Mouse (Mus musculus): Measurements from ENCODE around the gene Cgrrf1.

Gene Cgrrf1

DNA sequence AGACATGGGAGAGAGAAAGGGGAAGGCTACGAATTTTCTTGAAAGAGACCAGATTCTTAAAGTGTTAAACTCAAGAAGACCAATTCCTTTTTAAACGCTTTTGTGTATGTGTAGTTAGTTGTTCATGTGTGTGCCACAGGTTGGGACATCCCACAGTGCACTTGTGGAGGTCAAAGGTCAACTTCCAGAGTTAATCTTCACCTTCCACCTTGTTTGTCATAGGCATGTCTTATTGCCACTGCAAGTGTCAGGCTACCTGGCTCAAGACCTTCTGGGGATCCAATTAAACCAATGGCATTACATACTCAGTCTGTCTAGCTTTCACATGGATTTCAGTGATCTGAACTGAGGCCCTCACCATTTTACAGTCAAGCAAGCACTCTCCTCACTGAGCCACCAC lies 7.9 kb upstream of the Cgrrf1 start:
- DNase-seq: no peak

DNA sequence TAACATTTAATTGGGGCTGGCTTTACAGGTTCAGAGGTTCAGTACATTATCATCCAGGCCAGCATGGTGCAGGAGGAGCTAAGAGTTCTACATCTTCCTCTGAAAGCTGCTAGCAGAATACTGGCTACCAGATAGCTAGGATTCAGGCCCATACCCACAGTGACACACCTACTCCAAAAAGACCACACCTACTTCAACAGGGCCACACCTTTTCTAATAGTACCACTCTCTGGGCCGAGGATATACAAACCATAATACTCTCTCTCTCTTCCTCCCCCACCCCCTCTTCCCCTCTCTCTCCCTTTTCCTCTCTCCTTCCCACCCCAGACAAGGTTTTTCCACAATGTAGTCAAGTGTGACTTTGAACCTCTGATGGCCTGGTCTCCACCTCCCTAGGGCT lies 4.5 kb upstream of the Cgrrf1 start:
- no peak for DNase-seq

DNA sequence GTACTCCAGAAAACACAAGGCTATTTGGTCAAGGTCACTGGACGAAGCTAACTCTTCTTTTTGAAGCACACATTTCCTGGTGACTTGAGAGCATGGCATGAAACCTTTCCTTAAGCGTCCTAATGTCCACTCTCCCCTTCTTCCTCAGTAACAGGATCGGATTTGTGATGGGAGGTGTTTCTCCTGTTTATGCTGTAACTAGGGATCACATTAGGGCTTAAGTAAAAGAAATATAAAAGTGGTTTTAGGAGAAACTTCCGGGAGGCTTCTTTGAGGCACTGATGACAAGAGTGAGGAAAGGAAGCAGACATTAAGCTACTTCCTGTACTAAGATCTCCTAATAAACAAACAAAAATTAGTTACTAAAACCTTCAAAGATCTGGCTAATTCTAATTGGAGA lies 630 bp upstream of the Cgrrf1 start:
- DNase-seq: no peak

DNA sequence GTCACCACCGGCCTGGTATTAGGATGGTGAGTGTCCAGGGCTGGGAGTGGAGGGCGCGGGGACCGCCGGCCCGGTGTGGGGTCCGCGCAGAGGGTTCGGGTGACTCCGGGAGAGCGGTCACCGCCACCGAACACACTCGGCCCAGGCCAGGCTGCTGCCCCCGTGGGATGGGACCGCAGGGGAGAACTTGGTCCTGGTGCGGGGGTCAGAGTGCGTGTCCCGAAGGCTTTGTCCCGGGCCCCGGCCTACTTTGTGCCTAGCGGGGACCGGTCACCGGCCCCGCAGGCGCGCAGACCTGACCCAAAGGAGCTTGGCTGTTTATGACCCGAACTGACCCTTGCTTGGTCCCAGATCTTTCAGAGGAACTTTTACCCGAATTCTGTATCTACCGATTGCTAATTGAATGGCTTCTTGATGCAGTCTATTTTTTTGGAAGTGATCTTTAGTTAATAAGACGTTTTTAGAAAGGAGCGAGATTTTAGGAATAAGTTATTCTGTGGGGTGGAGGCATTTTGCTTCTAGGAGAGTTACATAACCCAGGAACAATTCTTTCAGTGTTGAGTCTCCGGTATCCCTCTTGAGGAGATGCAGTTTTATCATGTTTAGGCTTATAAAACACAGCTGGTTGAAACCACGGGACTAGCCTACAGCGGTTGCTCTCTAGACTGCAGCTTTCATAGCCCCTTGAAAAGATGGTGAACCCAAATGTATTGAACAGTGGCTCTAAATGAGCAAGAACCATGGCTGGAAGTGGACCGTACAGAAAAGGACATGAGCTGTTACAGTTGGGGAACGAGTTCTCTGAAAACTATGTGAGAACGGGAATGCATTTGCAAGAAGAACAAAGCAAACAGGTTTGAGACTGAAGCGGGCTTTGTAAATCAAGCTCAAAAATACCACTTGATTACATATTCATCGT lies 688 bp downstream of the Cgrrf1 start:
- DNase-seq: peak; percentile 26 to 62

DNA sequence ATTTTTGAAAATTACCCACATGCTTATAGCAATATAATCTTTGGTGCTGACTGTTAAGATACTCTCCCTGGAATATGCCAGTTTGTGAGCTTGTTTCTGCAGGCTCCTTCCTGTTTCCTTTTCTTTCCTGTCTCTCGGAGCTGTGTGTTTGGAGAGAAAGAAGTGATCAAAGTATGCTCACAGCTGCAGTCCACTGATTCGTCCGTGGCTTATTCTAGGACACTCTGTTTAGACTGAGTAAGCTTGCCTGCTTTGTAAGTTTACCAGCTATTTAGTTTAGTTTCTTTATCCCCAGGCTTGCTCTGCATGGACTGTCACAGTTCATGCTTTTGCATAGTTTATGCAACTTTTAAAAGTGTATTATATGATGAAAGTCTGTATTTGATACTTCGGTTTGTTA lies 7.4 kb downstream of the Cgrrf1 start:
- DNase-seq: no peak

DNA sequence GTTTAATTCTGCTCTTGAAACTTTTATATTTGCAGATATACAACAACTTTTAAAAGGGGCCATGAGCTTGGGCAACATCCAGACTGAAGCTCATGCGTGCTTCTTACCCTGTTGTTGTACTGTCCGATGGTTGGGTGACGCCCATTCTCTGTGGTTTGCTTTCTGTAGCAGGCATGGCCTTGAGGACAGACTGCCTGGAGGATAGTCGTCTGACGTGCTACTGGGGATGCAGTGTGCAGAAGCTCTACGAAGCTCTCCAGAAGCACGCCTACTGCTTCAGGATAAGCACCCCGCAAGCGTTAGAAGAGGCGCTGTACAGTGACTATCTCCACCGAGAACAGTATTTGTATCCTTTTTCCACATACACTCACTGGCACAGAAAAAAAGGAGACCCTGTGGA lies 13.8 kb downstream of the Cgrrf1 start:
- DNase-seq: no peak

DNA sequence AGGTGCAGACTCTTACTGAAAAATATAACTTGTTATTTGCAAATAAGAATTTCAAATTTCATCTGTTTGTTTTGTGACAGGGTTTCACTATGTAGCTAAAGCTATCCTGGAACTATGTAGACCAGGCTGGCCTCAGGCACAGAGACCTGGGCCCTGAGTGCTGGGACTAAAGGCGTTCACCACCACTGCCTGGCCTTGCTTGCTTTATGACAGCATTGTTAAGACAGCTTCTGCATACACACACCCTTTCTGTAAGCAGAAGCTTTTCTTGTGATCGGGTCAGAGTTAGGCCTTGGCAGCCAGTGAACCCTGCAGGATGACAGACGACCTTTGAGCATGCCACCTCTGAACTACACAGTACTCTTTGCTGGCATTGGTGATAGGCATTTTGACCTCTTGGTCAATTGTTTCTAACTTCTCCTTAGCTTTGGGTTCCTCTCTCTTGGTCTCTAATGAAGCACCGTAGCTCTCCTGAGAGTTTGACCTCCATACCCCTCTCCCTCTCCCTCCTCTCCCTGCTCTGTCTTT lies 16.2 kb downstream of the Cgrrf1 start:
- no peak for DNase-seq

DNA sequence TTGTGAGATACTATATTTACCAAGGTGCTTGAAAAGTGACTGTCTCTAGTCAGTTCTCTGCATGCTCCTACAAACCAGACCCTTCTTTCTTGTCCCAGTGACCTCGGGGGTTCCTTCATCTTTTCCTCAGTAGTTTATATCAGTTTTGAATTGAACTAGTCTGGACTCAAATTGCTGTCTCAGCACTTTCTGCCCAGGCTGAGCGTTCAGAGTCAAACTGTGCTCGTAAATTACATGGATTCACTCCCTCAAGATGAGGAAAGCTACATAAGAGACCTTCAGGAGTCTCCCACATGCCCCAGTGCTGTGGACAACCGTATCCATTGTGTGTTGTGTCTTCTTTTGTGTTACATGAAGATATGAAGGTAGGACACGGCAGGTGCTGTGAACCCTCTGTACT lies 16.8 kb downstream of the Cgrrf1 start:
- DNase-seq: no peak

DNA sequence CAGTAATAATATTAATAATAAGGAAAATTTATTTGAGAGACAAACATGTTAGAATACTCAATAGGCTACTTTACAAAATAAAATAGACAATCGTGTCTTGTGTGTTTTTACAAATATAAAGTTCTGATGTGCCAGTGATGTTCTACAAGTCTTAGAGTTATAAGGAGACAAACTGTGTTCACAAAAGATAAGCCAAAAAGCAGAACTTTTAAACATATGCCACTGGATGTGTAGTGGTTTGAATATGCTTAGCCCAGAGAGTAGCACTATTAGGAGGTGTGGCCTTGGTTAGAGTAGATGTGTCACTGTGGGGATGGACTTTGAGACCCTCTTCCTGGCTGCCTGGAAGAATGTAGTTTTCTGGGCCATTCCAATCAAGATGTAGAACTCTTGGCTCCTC lies 17.8 kb downstream of the Cgrrf1 start:
- no peak for DNase-seq

DNA sequence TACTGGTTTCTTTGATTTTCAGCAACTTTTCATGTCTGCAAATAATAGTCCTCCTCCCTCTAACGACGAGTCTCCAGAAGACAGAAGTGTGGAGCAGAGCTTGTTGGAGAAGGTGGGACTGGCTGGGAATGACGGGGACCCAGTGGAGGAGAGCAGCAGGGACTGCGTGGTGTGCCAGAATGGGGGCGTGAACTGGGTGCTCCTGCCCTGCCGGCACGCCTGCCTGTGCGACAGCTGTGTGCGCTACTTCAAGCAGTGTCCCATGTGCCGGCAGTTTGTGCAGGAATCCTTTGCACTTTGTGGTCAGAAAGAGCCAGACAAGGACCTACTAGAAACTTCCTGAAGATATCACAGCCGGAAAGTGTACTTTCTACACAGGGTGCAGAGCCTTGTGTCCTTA lies 21.8 kb downstream of the Cgrrf1 start:
- DNase-seq: no peak

DNA sequence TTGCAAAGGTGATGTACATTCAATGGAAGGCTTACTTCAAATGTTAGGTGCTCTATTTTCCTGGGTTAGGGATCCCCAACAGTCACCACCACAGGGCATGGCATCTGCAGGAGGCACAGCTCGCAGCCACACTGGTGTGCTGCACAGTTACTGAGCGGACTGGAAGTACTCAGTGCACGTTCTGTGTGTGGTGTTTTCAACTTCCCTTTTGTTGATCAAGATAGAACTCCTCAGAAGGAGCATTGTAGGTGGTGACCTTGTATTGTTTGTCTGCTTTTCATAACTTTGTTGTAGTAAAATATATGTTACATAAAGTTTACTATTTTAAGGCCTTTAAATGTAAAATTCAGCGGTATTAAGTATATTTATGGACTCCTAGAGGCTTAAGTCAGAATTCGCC lies 31.0 kb downstream of the Cgrrf1 start:
- DNase-seq: no peak

DNA sequence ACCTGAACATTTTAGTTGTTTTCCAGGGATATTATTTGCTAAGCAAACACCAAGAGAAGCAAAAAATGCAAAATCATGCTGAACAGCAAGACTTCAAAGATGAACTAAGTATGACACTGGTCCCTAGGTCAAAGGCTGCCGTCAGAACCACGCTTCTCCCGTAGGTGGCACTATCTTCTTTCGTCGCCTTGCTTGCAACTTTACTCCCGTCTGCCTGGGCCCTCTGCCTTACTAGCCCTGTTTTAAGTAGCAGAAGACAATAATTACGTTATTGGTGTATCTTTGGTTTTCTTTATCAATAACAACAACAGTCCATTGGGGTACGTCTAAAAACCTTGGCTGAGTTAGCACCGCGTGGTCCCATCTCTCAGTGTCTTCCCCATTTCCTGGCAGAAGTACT lies 49.0 kb downstream of the Cgrrf1 start:
- DNase-seq: peak; percentile 62 to 76

DNA sequence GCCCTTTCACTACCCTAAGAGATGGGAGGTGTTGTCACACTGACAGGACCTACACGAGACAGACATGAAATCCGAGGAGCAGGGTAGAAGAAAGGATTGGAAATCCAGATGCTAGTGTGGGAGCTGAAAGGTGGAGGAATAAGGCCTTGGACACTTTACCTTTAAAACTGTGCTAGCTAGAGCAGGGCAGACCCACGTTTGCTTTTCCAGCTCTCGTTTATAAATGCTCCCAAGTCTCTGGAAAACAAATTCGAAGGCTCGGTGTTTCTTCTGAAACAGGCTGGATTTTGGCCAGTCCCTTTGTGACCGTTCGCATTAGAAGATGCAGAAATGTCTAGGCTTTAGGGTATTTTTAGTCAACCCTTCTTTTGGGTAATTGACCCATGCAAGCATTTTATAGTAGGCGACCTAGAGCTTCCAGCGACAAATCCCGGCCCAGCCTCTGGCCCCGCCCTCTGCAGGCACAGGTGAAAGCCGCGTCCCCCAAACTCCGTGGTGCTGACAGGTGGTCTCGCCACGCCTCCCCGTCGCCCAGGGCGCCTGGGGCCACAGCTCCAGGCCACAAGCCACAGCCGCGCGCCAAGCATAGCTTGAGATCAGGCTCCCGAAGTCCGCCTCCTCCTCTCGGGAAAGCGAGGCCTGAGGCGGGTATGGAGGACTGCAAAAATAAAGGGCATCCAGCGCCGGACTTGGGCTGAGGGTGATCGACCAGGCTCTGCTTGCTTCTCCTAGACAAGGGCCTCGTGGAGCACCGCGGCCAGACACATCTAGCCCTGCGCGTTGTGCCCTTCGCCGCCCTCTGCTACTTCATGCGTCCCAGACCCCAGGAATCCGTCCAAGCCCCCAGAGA lies 49.9 kb downstream of the Cgrrf1 start:
- DNase-seq: peak; percentile 40 to 50

DNA sequence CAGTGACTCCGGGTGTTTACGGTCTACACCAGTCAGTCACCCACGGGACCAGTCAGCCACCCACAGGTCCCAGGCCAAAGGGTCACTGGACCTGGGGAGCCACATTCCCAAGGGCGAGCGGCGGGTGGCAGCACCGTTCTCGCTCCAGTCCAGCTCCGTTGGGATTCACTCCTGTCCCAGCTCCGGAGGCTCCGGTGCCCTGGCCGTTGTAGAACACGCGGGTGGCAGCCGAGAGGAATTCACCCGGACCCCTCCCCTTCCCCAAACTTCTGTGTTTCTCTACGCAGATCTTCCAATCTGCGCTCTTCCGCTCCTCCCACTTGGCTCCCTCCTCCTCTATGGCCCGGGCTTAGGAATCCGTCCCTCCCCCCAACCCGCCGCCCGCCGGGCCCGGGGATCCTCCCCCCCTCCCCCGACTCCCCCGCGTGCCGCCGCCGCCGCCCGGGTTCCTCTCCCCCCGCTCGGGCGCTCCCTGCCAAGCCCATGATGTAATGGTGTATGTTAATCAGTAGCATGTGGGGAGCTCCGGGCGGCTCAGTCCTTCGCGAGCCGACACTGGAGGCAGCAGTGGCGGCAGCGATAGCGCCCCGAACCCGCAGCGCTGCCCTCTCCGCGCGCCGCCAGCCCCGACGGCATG lies 50.6 kb downstream of the Cgrrf1 start, which contains the start of gene Samd4:
Gene Samd4 (plus strand): TSS at position 424 of the 637 bp plus-strand sequence.
- DNase-seq: peak; percentile 66 to 76

DNA sequence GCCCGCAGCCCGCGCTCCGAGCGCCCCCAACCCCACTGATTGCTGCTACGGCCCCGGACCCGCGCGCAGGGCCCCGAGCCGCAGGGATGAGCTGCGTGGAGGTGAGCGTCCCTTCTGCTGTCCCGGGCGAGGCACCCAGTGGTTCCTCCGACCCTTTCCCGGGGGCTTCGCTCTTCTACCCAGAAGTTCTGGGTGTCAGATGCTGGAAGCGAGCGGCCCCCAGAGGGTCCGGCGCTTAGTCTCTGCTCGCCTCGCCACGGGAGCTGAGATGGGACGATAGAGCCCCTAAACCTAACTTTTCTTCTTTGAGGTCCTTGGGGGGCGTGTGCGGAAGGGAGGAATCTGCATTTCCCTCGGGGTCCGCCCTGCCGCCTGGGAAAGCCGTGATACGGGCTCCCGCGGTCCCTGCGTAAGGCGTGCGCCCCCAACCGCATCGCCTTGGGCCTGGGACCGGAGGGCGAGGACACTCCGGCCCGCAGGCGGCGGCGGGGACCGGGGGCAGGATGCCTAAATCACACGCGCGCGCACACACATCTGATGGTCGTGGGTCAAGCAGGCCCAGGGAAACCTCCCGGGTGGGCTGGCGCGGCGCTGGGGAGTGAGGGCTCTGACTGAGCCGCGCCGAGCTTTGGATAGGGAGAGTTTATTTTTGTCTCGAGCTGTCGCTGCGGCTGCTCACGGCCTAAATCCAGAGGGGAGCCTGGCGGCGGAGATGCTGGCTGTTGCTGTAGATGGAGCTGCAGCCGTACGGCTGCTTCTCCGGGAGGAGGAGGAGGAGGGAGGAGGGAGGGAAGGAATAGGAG lies 51.3 kb downstream of the Cgrrf1 start:
- peak; percentile 63 to 68 for DNase-seq

DNA sequence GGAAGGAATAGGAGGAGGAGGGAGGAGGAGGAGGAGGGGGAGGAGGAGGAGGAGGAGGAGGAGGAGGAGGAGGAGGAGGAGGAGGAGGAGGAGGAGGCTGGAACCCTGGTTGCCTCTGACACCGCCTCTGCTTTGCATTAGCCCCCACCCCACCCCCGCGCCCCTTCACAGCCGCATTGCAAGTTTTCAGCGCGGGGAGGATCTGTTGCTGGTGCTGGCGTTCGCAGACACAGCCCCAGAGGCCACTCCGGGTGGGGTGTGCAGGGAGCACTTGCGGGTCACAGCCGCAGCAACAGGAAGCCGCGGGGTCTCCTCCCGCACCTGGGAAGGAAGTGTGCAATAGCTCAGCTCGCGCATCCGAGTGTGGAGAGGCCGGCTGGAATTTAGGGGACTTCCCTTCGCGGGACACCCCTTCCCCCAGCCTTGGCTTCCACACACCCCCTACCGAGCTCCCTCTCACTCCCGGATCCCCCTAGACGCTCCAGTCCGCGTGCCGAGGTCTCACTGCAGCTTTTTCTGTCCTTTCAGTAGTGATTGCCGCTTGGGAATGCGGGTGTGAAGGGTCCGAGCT lies 52.0 kb downstream of the Cgrrf1 start:
- DNase-seq: peak; percentile 53 to 59

DNA sequence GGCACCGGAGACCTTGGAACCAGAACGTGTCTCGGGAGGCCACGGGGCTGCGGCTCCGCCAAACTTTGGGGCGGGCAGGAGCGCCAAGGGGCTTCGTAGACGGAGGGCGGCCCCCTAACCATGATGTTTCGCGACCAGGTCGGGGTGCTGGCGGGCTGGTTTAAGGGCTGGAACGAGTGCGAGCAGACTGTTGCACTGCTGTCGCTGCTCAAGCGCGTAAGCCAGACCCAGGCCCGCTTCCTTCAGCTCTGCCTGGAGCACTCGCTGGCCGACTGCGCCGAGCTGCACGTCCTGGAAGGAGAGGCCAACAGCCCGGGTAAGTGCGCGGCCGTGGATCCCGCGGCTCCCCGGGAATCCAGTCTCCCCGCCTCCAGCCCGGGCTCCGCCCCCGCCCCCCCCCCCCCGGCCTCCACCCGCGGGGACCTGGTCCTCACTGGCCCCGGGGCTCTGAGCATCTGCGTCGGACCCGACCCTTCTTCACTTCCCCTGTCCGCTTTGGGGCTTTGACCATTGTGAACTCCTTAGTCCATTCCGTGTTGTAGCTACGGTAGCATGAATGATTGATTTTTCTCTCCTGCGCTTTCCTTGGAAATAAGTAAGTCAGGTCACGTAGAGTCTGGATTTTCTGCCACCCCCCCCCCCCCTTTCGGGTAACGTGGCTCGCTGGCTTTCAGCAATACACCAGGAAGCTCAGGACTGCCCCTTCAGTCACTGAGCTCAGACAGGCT lies 52.9 kb downstream of the Cgrrf1 start:
- peak; percentile 69 to 70 for DNase-seq

DNA sequence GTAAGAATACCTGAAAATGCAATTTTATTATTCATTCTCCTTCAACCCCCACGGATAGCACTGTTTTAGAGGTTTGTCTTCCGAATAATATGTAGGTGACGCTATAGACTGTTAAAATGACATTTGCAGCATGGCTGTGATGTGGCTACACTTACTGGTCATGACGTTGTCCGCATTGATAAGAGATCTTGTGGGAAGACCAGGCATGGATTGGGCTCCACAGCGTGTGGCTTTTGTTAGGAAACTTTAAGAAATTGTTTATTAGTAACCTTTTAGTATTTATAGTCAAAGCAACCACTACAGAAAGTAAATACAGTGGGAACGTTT lies 53.5 kb downstream of the Cgrrf1 start:
- no peak for DNase-seq

DNA sequence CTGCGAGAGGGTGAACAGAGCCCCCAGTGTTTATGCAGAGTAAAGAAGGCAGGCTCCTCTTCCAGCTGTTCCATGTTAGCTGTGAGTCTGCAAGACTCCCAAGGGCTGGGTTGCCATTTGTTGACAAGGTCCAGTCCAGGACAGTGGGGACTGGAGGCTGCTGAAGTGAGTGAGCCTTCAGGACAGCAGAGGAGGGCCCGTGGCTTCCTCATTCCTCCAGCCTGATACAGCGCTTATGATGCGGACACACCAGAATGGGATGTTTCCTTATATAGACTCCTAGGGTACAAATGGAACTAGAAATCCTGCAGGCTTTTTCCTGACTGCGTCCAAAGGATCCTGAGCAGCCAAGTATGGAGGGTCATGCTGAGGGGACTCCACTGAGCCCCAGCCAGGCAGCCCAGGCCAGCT lies 54.0 kb downstream of the Cgrrf1 start:
- DNase-seq: no peak

DNA sequence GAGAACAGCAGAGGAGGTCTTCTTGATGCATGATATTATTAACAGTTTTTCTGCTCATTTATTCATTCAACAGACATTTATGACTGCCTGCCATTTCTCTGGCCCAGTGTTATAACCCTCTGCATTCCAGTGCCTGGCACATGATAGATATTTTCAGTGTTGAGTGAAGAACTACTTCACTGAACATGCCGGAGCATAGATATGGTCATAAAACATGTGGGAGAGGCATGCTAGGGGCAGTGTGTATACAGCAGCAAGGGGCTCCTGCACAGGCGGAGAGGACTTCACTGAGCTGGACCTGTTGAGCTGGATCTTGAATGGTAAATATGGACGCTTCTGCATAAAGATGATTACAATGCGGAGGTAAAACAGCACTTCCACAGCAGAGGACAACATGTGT lies 57.2 kb downstream of the Cgrrf1 start:
- no peak for DNase-seq

DNA sequence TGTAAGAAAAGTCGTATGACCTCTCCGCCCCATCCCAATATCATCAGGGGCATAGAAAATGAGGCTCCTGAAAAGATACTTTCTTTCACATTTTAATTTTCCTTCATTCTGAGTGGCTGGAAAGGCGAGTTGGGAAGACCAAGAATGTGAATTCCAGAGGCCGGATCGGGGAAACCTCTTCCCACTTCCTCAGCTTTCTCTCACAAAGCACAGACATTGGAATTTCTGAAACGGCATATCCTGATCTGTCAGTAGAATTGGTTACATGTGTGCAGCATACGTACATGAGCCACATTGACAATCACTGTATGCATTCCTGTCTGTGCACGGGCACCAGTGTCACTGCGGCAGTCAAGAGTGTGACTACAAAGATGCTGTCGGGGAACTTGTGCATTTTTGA lies 62.0 kb downstream of the Cgrrf1 start:
- no peak for DNase-seq

All from cerebellum, postnatal 25 days (tissue).